Mouse (Mus musculus) ES-E14 (cell line): ENCODE data around the gene Tubb1. TPM values are rescaled to one million over a fixed set of nuclear protein-coding genes. Genes with fewer than 3 reads are reported as not detected.
A peak's percentile ranks its signal among the peaks of the same experiment; 100 is the strongest.

Source experiments
- DNase-seq: peaks from one replicate; pipeline ENCODE4 v3.0.0-alpha.2; 2013; ENCODE audit warnings: low read depth, low spot score
- H3K27ac ChIP-seq: 2 replicates; pipeline ENCODE4 v1.5.1; 2012; ENCODE audit warnings: low read depth, mild to moderate bottlenecking, low read length, moderate library complexity, mixed read lengths; ENCODE audit not compliant: poor library complexity, insufficient read depth, severe bottlenecking
- H3K36me3 ChIP-seq: 2 replicates; pipeline ENCODE4 v1.6.1; 2012; ENCODE audit warnings: mild to moderate bottlenecking, low read length, moderate library complexity, mixed read lengths; ENCODE audit not compliant: control insufficient read depth, poor library complexity, insufficient read depth, severe bottlenecking
- H3K4me1 ChIP-seq, 2 experiments: fragments of 150-350 bp in 1 of 2; sonication (generic) in 1 of 2; 2 replicates each; pipeline ENCODE4 v1.6.1; 2012; ENCODE audit warnings: low read length in 2 of 2, mild to moderate bottlenecking in 1 of 2, mixed read lengths in 1 of 2; ENCODE audit not compliant: control insufficient read depth in 2 of 2, insufficient read depth in 2 of 2, poor library complexity in 1 of 2
- H3K4me3 ChIP-seq, 2 experiments: fragments of 150-350 bp in 1 of 2; sonication (generic) in 1 of 2; 2 replicates each; pipeline ENCODE4 v1.5.1; 2012; ENCODE audit warnings: low read length in 2 of 2, low read depth in 1 of 2, mild to moderate bottlenecking in 1 of 2, mixed read lengths in 1 of 2; ENCODE audit not compliant: insufficient read depth in 1 of 2, poor library complexity in 1 of 2, severe bottlenecking in 1 of 2
- H3K9ac ChIP-seq: 2 replicates; pipeline ENCODE4 v1.6.1; 2012; ENCODE audit warnings: low read depth, mild to moderate bottlenecking, low read length, mixed read lengths; ENCODE audit not compliant: poor library complexity, insufficient read depth, severe bottlenecking
- H3K9me3 ChIP-seq: fragments of 150-350 bp; sonication (generic); 2 replicates; pipeline ENCODE4 v1.6.1; 2012; ENCODE audit warnings: low read depth, mild to moderate bottlenecking, low read length; ENCODE audit not compliant: control insufficient read depth, insufficient read depth
- CHD2 ChIP-seq: IDR thresholded peaks from 2 replicates; pipeline ENCODE4 v1.6.1; 2014; ENCODE audit warnings: mild to moderate bottlenecking, low read depth, low read length, inconsistent platforms
- HCFC1 ChIP-seq: IDR thresholded peaks from 2 replicates; pipeline ENCODE4 v1.6.1; 2012; ENCODE audit warnings: low read length, inconsistent platforms, borderline replicate concordance; ENCODE audit not compliant: insufficient read depth
- MAFK ChIP-seq: IDR thresholded peaks from 2 replicates; pipeline ENCODE4 v1.6.1; 2014; ENCODE audit warnings: mild to moderate bottlenecking, low read depth, low read length, inconsistent platforms; ENCODE audit not compliant: insufficient read depth
- ZC3H11A ChIP-seq: IDR thresholded peaks from 2 replicates; pipeline ENCODE4 v1.6.1; 2012; ENCODE audit warnings: low read depth, mild to moderate bottlenecking, inconsistent platforms, low read length, borderline replicate concordance
- ZNF384 ChIP-seq: IDR thresholded peaks from 2 replicates; pipeline ENCODE4 v1.6.1; 2012; ENCODE audit warnings: low read depth, low read length, inconsistent platforms
- in situ Hi-C, 2 experiments: fragments of 600-800 bp; cut with MboI; formaldehyde crosslinking; loops; one replicate each; pipeline ENCODE4 v1.15.1; 2025; ENCODE audit warnings: low sequenced_read_pairs in 2 of 2, inconsistent platforms in 1 of 2; ENCODE audit not compliant: unreplicated experiment in 2 of 2
- total RNA-seq: library from RNA; depleted of rRNA; stranded (reverse); fragments of 300-350 nt; gene quantifications from 2 replicates; pipeline ENCODE4 v1.2.3, GENCODE M21; 2012

Tubb1 gene
- total RNA-seq, 1 experiment = 0.18 TPM

DNA sequence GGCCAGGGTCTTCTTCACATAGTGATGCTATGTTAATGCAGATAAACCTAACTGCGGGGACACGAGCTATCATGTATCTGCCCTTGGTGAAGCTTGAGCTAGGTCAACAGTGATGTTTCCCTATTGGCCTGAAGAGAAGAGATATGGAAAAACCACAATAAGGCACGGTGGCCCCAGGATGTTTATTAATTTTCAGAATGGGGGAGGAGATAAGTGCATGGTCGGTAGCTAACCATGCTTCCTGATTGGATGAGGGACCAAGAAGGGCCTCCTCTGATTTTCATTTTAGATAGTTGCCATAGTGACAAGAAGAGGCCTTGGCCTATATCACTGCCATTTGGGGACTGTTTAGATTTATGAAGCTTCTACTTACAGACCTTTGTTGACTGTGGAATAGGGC lies 19.8 kb downstream of the Tubb1 start:
- TF ChIP-seq ZC3H11A (no peak), ZNF384 (no peak), CHD2 (no peak), MAFK (no peak), HCFC1 (no peak)
- H3K4me1 ChIP-seq = peaks cover 5 to 7% of the 10 kb centered on the region in 2 experiments; a peak in 3 of 4 replicates
- in situ Hi-C loops = no loop called here
- H3K36me3 ChIP-seq = peaks cover 26% of the 10 kb centered on the region
- no peak overlapping the region for H3K9ac ChIP-seq
- DNase-seq = no peak
- no peak overlapping the region for H3K27ac ChIP-seq
- H3K9me3 ChIP-seq = no peaks in the 10 kb centered on the region
- no peak overlapping the region for H3K4me3 ChIP-seq

DNA sequence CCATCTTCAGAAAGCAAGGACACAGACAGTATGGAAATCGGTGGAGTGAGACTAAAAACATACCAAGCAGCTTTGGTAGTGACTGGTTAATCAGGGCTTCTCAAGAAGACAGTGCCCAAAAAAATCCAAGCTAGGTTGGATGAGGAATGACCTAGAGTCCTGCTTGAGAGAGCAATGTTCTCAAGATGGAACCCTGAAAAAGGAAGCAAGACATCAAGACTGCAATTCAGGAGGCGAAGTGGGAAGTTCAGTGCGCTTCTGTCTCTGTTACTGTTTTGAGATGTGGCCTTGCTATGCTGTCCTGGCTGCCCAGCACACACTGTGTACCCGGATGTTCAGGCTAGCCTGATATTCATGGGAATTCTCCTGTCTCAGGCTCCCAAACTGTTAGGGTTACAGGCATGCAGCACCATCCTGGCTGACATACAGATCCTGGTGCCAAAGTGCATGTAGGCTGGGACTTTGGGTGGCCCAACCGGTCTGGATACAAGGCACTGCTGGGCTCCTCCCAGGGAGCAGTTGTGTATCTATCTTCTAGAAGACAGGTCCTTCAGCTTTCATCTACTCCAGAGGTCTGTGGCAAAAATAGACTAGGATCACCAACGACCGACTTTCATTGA lies 20.4 kb downstream of the Tubb1 start:
- no peak for DNase-seq
- peaks cover 23% of the 10 kb centered on the region for H3K36me3 ChIP-seq
- TF ChIP-seq HCFC1 (no peak), ZC3H11A (no peak)
- in situ Hi-C loops = no loop called here
- peak overlapping the region; percentile 26; the same call in 1 of the 2 replicates for H3K9ac ChIP-seq
- peaks cover 5 to 7% of the 10 kb centered on the region in 2 experiments; a peak in 3 of 4 replicates for H3K4me1 ChIP-seq
- no peak overlapping the region for H3K27ac ChIP-seq
- H3K4me3 ChIP-seq = no peak overlapping the region
- no peaks in the 10 kb centered on the region for H3K9me3 ChIP-seq

DNA sequence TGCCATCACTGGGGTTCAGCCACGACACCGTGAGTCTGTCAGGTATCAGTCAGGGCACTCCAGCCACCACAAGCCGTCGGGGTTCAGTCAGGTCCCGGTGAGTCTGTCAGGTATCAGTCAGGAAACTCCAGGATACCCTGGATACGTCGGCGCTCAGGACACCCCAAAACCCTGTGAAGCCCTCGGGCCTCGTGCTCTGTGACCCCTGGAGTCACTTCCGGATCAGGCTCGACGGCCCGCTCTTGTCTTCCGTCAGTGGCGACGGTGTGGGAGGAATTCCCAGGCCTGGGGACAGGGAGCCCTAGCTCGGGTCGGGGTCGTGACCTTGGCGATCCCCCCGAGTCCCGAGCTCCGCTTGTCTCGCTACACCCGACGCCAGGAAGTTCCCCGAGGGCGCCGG lies 21.9 kb downstream of the Tubb1 start:
- in situ Hi-C loops = no loop called here
- Histone ChIP-seq H3K36me3 (peaks cover 16% of the 10 kb centered on the region), H3K27ac (peak overlapping the region; percentile 61)

DNA sequence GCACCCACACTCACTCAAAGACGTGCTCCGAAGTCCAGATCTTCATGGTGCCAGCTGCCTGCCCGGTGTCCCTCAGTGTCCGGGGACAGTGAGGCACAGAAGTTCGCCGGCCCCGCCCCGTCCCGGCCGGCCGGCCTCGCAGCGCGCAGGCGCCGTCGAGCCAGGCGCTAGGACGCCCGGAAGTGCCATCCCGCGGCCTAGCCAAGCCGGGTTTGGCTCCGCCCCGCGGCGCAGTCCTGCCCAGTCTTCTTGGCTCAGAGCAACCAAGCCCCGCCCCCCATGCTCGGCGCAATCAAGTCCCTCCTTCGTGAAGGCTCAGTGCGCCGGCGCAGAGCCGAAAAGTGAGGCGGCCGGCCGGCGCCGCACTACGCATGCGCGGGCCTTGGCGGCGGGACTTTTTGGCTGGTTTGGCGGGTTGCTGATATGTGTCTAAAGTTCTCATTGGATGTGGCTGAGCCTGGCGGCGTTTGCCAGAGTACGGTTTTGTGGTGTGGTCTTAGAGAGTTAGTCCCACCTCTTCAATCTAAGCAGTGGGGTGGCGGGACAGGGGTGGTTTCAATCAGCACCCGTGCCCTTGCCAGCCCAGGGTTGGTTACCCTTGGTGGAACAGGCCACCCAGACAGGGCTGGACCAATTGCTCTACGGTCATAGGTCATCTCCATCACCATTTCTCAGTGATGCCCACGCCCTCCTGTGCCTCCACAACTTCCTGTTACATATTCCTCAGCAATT lies 22.5 kb downstream of the Tubb1 start, which contains the start of gene Prelid3b:
Prelid3b (minus strand) TSS at position 264 of the 732 bp plus-strand sequence.
- DNase-seq = peak; percentile 99
- in situ Hi-C loops = no loop called here
- peaks cover 16% of the 10 kb centered on the region for H3K36me3 ChIP-seq
- H3K27ac ChIP-seq = peak within 1 kb of the TSS; percentile 72
- TF ChIP-seq HCFC1 = peak; percentile 34; the same call in 1 of the 2 replicates
- TF ChIP-seq ZNF384 = no peak
- H3K4me1 ChIP-seq = peaks cover 5 to 7% of the 10 kb centered on the region in 2 experiments; a peak in 3 of 4 replicates
- peak within 1 kb of the TSS; percentile 81 to 88 for H3K4me3 ChIP-seq
- H3K9ac ChIP-seq = peak within 1 kb of the TSS; percentile 94
- H3K9me3 ChIP-seq = no peaks in the 10 kb centered on the region

More for the DNA sequence above, 21.9 kb downstream of the Tubb1 start:
- no peaks in the 10 kb centered on the region for H3K9me3 ChIP-seq
- peak overlapping the region; percentile 81 to 88 for H3K4me3 ChIP-seq
- H3K9ac ChIP-seq = peak overlapping the region; percentile 94
- peaks cover 5 to 7% of the 10 kb centered on the region in 2 experiments; a peak in 3 of 4 replicates for H3K4me1 ChIP-seq
- TF ChIP-seq CHD2 = no peak
- TF ChIP-seq MAFK = no peak
- TF ChIP-seq HCFC1 = no peak
- no peak for TF ChIP-seq ZNF384
- no peak for TF ChIP-seq ZC3H11A
- DNase-seq = no peak
